Mouse (Mus musculus) midbrain, embryonic 12.5 days (tissue): Measurements from ENCODE around the gene Cpsf4. TPM values are rescaled to one million over a fixed set of nuclear protein-coding genes. Genes with fewer than 3 reads are reported as not detected.
"Not testable (repeated sequence)": the region's sequence is repeated elsewhere in the genome, so short reads cannot be mapped to it uniquely, and the experiment has no call there.

Experiments used
- ATAC-seq: fragments of 200-750 bp; cut with Nextera tagmentation; 2 replicates; pipeline ENCODE4 v1.8.0; 2017; ENCODE audit warnings: low read depth, moderate TSS enrichment, moderate library complexity; ENCODE audit not compliant: low FRiP score
- H3K27ac ChIP-seq: fragments of 300-500 bp; sonication (generic); replicated peaks from 2 replicates; pipeline ENCODE4 v1.5.1; 2016; ENCODE audit warnings: mild to moderate bottlenecking
- H3K27me3 ChIP-seq: fragments of 300-500 bp; sonication (generic); 2 replicates; pipeline ENCODE4 v1.6.1; 2016; ENCODE audit warnings: mild to moderate bottlenecking
- H3K36me3 ChIP-seq: fragments of 300-500 bp; sonication (generic); 2 replicates; pipeline ENCODE4 v1.6.1; 2016
- H3K4me1 ChIP-seq: fragments of 300-500 bp; sonication (generic); 2 replicates; pipeline ENCODE4 v1.6.1; 2016
- H3K4me2 ChIP-seq: fragments of 300-500 bp; sonication (generic); replicated peaks from 2 replicates; pipeline ENCODE4 v1.6.1; 2016; ENCODE audit warnings: mild to moderate bottlenecking, moderate library complexity
- H3K4me3 ChIP-seq: fragments of 300-500 bp; sonication (generic); 2 replicates; pipeline ENCODE4 v1.5.1; 2016; ENCODE audit warnings: mild to moderate bottlenecking
- H3K9ac ChIP-seq: fragments of 300-500 bp; sonication (generic); replicated peaks from 2 replicates; pipeline ENCODE4 v1.6.1; 2016; ENCODE audit warnings: mild to moderate bottlenecking, moderate library complexity
- H3K9me3 ChIP-seq: fragments of 300-500 bp; sonication (generic); 2 replicates; pipeline ENCODE4 v1.6.1; 2016; ENCODE audit warnings: mild to moderate bottlenecking
- WGBS: fragments of 180-500 bp; shearing (Covaris S2); methylation state at CpG from one replicate; pipeline ENCODE4 v1.1.7; 2016; 5-methylcytosine and 5-hydroxymethylcytosine counted together
- polyA plus RNA-seq: library from polyadenylated mRNA; unstranded; fragments of >200 nt; fragmentation: Nextera tagmentation; extraction: Ambion mirVana; gene quantifications from 2 replicates; pipeline ENCODE4 v1.2.1, GENCODE M21; 2016

Cpsf4 gene
- polyA plus RNA-seq, result 65.1 and 65.4 TPM in 2 replicates

DNA sequence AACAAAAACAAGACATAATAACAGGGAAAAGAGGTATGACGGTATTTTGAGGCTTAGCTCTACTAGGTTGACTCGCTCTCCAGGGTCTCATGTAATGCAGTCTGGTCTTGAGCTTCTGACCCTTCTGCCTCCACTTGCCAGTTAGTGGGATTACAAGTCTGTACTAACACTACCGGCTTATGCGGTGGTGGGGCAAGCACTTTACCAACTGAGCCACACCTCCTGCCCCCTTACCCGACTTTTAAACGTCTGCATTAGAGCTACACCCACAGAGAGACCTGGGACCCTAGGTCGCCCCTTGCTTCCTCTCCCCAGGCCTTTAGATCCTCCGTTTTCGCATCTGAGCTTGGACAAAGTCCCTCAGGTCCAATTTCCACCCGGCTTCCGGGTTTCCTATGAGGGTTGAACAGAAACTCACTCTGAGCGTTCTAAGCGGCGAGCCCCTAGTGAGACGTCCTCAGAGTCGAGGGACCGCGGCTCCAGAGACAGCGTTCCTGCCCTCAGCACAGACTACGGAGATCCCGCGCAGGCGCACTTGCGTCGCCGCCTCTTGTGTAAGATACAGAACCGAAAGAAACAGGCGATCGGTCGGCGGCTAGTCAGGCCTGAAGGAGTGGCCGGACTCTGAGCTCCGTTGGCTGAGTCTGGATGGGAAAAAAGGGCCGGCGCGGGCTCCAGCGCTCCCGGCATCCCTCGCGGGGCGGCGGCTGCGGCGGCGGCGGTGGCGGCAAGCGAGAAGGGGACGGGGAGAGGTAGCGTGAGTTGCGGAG is at the start of gene Cpsf4, which contains the start of gene Ptcd1:
Gene Cpsf4 (plus strand): TSS at position 678 of the 770 bp plus-strand sequence.
Gene Ptcd1 (minus strand): TSS at position 573 of the 770 bp plus-strand sequence.
- ATAC-seq, result peak; percentile 97
- H3K4me3 ChIP-seq, result peak within 1 kb of the TSS; percentile 88
- H3K9me3 ChIP-seq, result no peaks in the 10 kb centered on the region
- peak within 1 kb of the TSS; percentile 83 for H3K27ac ChIP-seq
- peaks cover 27% of the 10 kb centered on the region for H3K4me1 ChIP-seq
- under 1% methylated on average over 51 of the region's 51 CpGs for WGBS
- H3K36me3 ChIP-seq, result peaks cover 49% of the 10 kb centered on the region
- H3K9ac ChIP-seq, result peak within 1 kb of the TSS; percentile 93
- H3K4me2 ChIP-seq, result peak within 1 kb of the TSS; percentile 96
- H3K27me3 ChIP-seq, result no peaks in the 10 kb centered on the region

DNA sequence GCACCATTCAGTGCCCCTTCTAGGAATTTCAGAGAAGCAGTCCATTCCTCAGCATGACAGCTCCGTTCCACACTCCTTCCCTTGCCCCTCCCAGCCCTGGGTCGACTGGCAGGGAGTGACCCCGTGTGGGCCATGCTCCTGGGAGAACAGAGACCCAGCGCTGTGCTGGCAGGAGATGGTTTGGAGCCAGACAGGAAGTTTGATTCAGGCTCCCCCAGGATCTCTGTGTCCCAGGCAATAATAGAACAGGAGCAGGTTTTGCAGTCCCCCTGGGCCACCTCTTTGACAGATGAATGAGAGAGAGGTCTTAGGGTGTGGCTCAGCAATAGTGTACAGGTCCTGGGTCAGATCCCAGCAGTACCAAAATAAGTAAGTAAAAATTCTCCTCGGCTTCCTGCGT is 49.0 kb upstream of the Cpsf4 start:
- 0 out of 2 replicates have a peak, but pooled peaks cover 3% of the 10 kb centered on the region for H3K36me3 ChIP-seq
- no peak overlapping the region for H3K4me2 ChIP-seq
- peaks cover 23% of the 10 kb centered on the region for H3K27me3 ChIP-seq
- no peak for ATAC-seq
- H3K4me3 ChIP-seq, result no peak overlapping the region
- no peaks in the 10 kb centered on the region for H3K9me3 ChIP-seq
- no peak overlapping the region for H3K27ac ChIP-seq
- peaks cover 12% of the 10 kb centered on the region for H3K4me1 ChIP-seq
- H3K9ac ChIP-seq, result no peak overlapping the region
- 72% methylated on average over 6 of the region's 6 CpGs for WGBS

DNA sequence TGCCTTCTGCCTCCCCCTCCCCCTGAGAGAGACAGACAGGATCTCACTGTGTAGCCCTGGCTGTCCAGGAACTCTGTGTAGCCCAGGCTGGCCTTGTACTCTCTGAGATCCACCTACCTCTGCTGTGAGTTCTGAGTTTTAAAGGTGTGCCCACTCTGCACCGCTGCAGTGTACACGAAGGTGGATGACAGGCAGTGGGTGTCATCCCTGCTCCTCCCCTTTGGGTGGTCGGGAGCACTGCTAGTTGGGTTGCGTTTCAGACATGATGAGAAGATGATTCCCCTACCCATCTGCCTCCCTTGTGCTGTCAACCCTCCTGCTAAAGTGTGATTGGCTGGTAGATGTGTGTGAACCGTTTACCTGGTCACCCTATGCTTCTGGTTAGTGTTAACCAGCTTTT is 48.6 kb upstream of the Cpsf4 start:
- 90% methylated on average over 5 of the region's 5 CpGs for WGBS
- peaks cover 7% of the 10 kb centered on the region for H3K36me3 ChIP-seq
- H3K4me1 ChIP-seq, result peaks cover 12% of the 10 kb centered on the region
- ATAC-seq, result no peak
- no peak overlapping the region for H3K9ac ChIP-seq
- H3K4me2 ChIP-seq, result no peak overlapping the region
- peaks cover 18% of the 10 kb centered on the region for H3K27me3 ChIP-seq
- no peak overlapping the region for H3K4me3 ChIP-seq
- H3K27ac ChIP-seq, result no peak overlapping the region
- no peaks in the 10 kb centered on the region for H3K9me3 ChIP-seq

DNA sequence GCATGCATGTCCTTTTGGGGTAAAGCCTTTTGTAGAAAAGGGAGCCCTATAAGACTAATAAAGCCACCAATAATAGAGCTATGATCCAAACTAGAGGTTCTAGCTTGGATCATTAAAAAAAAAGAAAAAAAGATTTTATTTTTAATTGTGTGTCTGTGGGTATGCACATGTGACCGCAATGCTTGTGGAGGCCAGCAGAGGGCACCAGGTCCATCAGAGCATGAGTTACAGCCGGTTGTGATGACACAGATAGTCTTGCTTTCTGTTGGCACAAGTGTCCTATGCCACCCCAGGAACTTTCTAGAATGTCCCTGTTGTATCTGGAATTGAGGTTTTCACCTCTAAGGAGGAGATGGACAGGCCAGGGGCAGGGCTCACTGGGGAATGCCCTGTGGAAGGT is 47.6 kb upstream of the Cpsf4 start:
- WGBS, result 82% methylated on average over 2 of the region's 2 CpGs
- Histone ChIP-seq H3K4me1 (peaks cover 6% of the 10 kb centered on the region), H3K9ac (no peak overlapping the region), H3K9me3 (no peaks in the 10 kb centered on the region), H3K36me3 (peaks cover 16% of the 10 kb centered on the region), H3K4me2 (no peak overlapping the region), H3K4me3 (no peak overlapping the region), H3K27ac (no peak overlapping the region), H3K27me3 (peaks cover 9% of the 10 kb centered on the region)
- ATAC-seq, result no peak

DNA sequence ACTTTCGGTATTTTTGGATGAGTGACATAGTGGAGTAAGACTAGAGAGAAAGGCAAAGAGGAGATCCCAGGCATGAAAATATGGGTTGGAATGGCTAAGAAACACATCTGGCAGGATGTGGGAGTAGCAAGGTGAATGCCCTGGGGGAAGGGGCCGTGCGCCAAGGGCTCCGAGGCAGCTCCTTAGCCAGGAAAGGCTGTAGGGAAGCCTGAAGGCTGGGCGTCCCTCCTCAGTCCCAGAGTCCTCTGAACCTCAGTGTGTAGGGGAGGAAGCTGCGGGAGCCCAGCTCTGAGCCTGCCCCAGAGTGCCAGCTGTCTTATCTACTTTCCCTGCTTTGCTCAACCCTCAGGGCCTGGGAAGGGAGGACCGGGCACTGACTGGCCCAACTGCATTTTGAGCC is 46.1 kb upstream of the Cpsf4 start:
- Histone ChIP-seq H3K9me3 (no peaks in the 10 kb centered on the region), H3K27ac (no peak overlapping the region), H3K4me1 (no peaks in the 10 kb centered on the region), H3K4me3 (no peak overlapping the region), H3K27me3 (no peaks in the 10 kb centered on the region), H3K9ac (no peak overlapping the region), H3K36me3 (peaks cover 25% of the 10 kb centered on the region), H3K4me2 (no peak overlapping the region)
- 84% methylated on average over 7 of the region's 7 CpGs for WGBS
- no peak for ATAC-seq

DNA sequence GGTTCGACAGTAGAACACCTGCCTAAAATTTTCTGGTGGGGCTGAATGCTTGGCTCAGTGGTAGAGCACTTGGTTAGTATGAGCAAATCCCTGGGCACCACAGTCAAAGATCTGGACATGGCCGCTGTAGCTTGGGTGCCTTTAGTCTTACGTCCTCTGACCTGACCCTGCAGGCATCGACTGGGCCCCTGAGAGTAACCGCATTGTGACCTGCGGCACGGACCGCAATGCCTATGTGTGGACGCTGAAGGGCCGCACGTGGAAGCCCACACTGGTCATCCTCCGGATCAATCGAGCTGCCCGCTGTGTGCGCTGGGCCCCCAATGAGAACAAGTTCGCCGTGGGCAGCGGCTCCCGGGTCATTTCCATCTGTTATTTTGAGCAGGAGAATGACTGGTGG is 43.6 kb upstream of the Cpsf4 start:
- no peak overlapping the region for H3K4me3 ChIP-seq
- H3K27me3 ChIP-seq, result no peaks in the 10 kb centered on the region
- no peak overlapping the region for H3K27ac ChIP-seq
- WGBS, result 93% methylated on average over 19 of the region's 19 CpGs
- H3K4me1 ChIP-seq, result no peaks in the 10 kb centered on the region
- H3K9me3 ChIP-seq, result no peaks in the 10 kb centered on the region
- no peak overlapping the region for H3K4me2 ChIP-seq
- H3K36me3 ChIP-seq, result peaks cover 48% of the 10 kb centered on the region
- H3K9ac ChIP-seq, result no peak overlapping the region
- ATAC-seq, result no peak

DNA sequence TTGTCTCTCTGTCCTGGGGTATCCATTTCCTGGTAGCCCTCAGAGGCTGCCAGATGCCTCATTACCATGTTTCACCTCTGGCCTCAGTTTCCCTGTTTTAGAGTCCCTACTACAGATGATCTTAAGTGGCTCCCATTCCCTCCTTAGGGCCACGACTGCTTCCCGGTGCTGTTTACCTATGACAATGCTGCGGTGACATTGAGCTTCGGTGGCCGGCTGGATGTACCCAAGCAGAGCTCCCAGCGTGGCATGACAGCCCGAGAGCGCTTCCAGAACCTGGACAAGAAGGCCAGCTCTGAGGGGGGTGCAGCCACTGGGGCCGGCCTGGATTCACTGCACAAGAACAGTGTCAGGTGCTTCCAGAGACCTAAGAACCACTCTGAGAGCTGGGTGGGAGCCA is 40.4 kb upstream of the Cpsf4 start:
- Histone ChIP-seq H3K4me3 (no peak overlapping the region), H3K4me2 (no peak overlapping the region), H3K27ac (no peak overlapping the region), H3K9me3 (no peaks in the 10 kb centered on the region), H3K36me3 (peaks cover 80% of the 10 kb centered on the region), H3K9ac (no peak overlapping the region), H3K4me1 (no peaks in the 10 kb centered on the region), H3K27me3 (no peaks in the 10 kb centered on the region)
- 96% methylated on average over 9 of the region's 9 CpGs for WGBS
- no peak for ATAC-seq

DNA sequence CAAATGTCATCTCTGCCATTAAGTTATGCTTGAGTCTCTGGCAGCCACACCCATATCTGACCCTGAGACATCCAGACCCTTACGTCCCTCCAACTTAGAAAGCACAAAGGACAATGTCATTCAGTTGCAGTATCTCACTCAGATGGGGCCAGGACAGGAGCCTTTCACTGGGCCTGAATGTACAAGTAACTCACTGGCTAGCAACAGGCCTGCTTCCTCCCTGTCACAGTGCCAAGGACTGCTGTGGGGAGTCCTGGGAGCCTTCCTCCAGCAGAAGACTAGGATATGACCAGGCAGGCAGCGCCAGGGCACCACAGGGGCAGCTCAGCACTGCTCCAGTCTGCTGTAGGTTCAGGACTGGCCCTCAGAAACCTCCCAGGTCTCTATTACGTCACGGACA is 37.9 kb upstream of the Cpsf4 start:
- no peak overlapping the region for H3K4me3 ChIP-seq
- ATAC-seq, result no peak
- H3K4me1 ChIP-seq, result no peaks in the 10 kb centered on the region
- peaks cover 92% of the 10 kb centered on the region for H3K36me3 ChIP-seq
- 92% methylated on average over 4 of the region's 4 CpGs for WGBS
- H3K4me2 ChIP-seq, result no peak overlapping the region
- no peak overlapping the region for H3K9ac ChIP-seq
- H3K27ac ChIP-seq, result no peak overlapping the region
- no peaks in the 10 kb centered on the region for H3K9me3 ChIP-seq
- no peaks in the 10 kb centered on the region for H3K27me3 ChIP-seq

DNA sequence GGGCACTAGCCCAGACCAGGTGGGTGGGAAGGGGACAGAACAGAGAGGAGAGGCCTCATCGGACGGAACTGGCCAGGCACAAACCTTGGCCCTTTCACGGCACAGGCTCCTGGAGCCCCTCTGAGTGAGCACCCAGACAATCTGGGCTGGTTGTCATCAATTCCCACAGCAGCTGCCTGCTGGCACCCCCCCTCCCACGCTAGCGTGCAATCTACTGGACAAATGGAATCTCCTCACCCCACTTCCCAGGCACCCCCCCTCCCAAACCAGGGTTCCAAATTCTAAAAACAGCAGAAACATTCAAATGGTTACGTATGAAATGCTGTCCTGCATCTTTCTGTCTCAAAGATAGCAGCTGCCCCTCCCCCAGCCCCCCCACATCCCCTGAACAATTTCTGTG is 37.2 kb upstream of the Cpsf4 start:
- H3K27me3 ChIP-seq, H3K9ac ChIP-seq, H3K4me2 ChIP-seq, H3K4me3 ChIP-seq, H3K4me1 ChIP-seq, H3K9me3 ChIP-seq, ATAC-seq, H3K27ac ChIP-seq: not testable (repeated sequence)
- peaks cover 92% of the 10 kb centered on the region for H3K36me3 ChIP-seq
- WGBS, result 89% methylated on average over 6 of the region's 6 CpGs

DNA sequence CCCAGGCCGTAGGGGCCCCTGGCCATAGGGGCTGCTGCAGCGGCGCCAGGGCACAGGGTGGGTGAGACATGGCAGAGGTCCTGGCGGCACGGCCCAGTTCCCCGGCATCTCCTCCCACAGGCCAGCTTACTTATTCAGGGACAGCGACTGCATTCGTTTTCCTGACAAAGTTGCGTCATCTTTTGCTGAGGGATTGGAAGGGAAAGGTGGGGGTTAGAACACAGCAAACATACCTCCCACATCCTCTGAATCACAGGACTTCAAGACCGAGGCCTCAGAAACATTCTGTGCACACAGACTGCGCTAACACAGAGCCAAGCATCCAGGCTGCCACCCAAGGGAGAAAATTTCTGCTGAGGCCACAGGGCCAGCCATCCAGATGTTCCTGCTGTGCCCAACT is 36.8 kb upstream of the Cpsf4 start:
- Histone ChIP-seq H3K27me3 (no peaks in the 10 kb centered on the region), H3K9ac (no peak overlapping the region), H3K27ac (no peak overlapping the region), H3K9me3 (no peaks in the 10 kb centered on the region), H3K4me3 (no peak overlapping the region), H3K4me2 (no peak overlapping the region), H3K4me1 (no peaks in the 10 kb centered on the region), H3K36me3 (peaks cover 92% of the 10 kb centered on the region)
- no peak for ATAC-seq
- WGBS, result 92% methylated on average over 11 of the region's 11 CpGs

DNA sequence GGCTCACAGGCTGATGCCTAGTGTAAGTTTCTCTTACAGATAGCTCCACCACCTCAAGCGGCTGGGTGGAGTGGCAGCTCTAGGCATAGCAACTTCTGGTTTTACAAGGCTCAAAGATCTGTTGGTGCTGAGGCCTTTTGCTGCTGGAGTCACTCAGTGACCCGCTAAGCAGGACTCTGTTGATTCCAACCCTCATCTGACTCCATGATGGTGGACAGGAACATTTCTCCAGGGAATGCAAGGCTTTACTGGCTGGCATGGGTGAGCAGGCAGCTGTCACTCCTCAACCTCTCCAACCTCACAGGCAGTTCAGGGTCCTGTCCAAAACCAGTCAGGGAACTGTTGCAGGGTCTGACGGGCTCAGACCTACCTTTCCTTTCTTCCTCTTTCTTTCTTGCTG is 36.0 kb upstream of the Cpsf4 start:
- Histone ChIP-seq H3K9me3 (no peaks in the 10 kb centered on the region), H3K4me1 (no peaks in the 10 kb centered on the region), H3K27ac (no peak overlapping the region), H3K27me3 (no peaks in the 10 kb centered on the region), H3K36me3 (peaks cover 93% of the 10 kb centered on the region), H3K4me2 (no peak overlapping the region), H3K4me3 (no peak overlapping the region), H3K9ac (no peak overlapping the region)
- no peak for ATAC-seq
- WGBS, result 95% methylated on average over 3 of the region's 3 CpGs

DNA sequence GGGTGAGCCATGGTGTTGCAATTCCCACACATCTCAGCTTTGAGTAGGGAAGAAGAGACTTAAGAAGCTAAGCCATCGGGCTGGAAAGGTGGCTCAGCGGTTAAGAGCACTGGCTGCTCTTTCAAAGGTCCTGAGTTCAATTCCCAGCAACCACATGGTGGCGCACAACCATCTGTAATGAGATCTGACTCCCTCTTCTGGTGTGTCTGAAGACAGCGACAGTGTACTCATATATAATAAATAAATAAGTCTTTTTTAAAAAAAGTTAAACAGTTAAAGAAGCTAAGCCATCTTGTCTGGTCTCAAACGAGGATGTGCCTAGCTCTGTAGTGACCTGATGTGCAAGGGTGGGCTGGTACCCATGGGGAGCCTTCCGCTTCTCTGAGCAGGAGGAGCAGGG is 33.7 kb upstream of the Cpsf4 start:
- not testable (repeated sequence) for H3K9ac ChIP-seq, H3K4me2 ChIP-seq, H3K27ac ChIP-seq, H3K4me3 ChIP-seq, H3K27me3 ChIP-seq, H3K4me1 ChIP-seq, H3K9me3 ChIP-seq, ATAC-seq
- 88% methylated on average over 6 of the region's 6 CpGs for WGBS
- H3K36me3 ChIP-seq, result peaks cover 89% of the 10 kb centered on the region

DNA sequence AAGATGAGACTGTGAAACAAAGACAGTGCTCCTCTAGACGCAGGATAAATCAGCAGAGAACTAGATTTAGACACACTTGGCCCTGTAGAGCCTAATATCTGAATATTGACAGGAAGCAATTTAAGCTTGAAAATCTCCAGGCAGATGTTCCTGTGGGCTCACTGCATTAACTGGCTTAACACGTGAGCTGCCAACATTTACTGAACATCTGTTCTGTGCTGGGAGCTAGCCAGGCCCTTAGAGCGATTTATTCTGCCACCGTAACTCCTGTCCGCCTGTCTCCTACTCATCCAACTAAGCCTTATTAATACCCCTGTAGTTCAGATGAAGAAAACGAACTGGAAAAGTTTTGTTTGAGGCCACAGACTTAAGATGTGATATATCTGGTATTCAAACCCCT is 28.2 kb upstream of the Cpsf4 start:
- WGBS, result 19% methylated on average over 6 of the region's 6 CpGs
- Histone ChIP-seq H3K27me3 (no peaks in the 10 kb centered on the region), H3K4me2 (peak overlapping the region; percentile 93), H3K9ac (peak overlapping the region; percentile 91), H3K4me3 (peak overlapping the region; percentile 94), H3K27ac (no peak overlapping the region), H3K36me3 (peaks cover 58% of the 10 kb centered on the region), H3K4me1 (peaks cover 27% of the 10 kb centered on the region), H3K9me3 (no peaks in the 10 kb centered on the region)
- ATAC-seq, result no peak
